Mouse (Mus musculus): ENCODE results near the gene Arhgdib. TPM values are rescaled to one million over a fixed set of nuclear protein-coding genes. Genes with fewer than 3 reads are reported as not detected.
A peak's percentile ranks its signal among the peaks of the same experiment; 100 is the strongest.
"Not testable (repeated sequence)": the region's sequence is repeated elsewhere in the genome, so short reads cannot be mapped to it uniquely, and the experiment has no call there.

The Arhgdib gene
- total RNA-seq (2021) = 10 to 100 TPM; 36.9 to 45.4 TPM
- long read RNA-seq, experiment 1, transcript Arhgdib-201 (6 exons, 1,193 nt) = major isoform, 27 of 44 reads
- long read RNA-seq, experiment 1, transcript Arhgdib-203 (6 exons, 1,153 nt) = minor isoform, 10 of 44 reads
- long read RNA-seq, experiment 1, partial matches to known transcripts = 1 of 44 reads
- long read RNA-seq, experiment 1, other reads (novel, unspliced or antisense) = 4 of 44 reads
- long read RNA-seq, experiment 2, transcript Arhgdib-203 (6 exons, 1,153 nt) = minor isoform, 6 of 31 reads
- long read RNA-seq, experiment 2, transcript Arhgdib-201 (6 exons, 1,193 nt) = major isoform, 18 of 31 reads
- long read RNA-seq, experiment 2, partial matches to known transcripts = 0 of 31 reads
- long read RNA-seq, experiment 2, other reads (novel, unspliced or antisense) = 5 of 31 reads

DNA sequence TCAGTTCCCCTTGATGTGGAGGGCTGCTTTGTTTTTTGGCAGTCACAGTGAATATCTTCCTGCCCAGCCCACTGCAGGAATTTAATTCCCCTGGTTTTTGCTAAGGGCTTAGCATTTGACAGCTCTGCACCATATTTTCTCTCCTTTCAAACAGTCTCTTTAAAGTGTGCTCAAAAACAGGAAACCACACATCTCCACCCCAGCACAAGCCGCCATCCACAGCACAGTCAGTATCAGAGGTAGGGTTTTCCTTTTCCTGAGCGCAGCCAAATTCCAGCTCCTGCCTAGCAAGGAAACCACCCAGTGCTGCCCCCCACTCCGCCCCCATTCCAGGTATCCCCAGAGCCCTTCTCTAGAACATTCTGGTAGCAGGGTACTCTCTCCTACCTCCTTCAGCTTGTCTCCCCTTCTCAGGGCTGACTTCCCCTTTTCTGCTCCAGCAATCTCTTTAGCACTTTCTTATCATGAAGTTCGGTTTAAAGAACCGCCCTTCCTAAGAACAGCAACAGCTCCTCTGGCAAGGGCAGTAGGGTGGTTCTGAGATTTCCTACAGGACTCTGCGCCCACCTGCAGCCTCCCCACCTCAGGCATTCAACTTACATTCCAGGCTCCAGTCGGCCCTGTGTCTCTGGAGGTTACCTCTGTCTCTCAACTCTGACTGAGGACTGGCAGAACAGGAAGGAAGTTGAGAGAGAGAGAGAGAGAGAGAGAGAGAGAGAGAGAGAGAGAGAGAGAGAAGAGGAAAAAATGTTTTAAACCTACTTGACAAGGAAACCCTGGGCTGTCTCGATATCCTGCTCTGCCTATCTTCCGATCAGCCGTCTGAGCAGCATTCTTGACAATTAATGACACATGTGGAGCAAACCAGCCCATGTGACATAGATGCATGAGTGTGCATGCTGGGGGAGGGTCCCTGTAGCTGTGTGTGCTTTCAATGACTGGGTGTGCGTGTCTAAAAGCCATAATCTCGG is at the start of gene Arhgdib:
Gene Arhgdib, minus strand, starts transcription at position 849 of the 971 bp plus-strand sequence.
- intact Hi-C loops (cut with DNase I) = no loop called here
- DNase-seq = peak; percentile 30 to 37

- no peak for DNase-seq
- intact Hi-C loops (cut with DNase I) = no loop called here
Measured at GRCm38 (mm10) chr6:136990557-136990956, 48.9 kb upstream of the Arhgdib start.

- DNase-seq = peak in 1 of 2 experiments; percentile 36
- intact Hi-C loops (cut with DNase I) = no loop called here
Measured at GRCm38 (mm10) chr6:136989824-136990497, 48.3 kb upstream of the Arhgdib start.

GRCm38 (mm10) chr6:136988536-136989060 is 46.9 kb upstream of the Arhgdib start:
- DNase-seq = no peak
- intact Hi-C loops (cut with DNase I) = no loop called here

DNA sequence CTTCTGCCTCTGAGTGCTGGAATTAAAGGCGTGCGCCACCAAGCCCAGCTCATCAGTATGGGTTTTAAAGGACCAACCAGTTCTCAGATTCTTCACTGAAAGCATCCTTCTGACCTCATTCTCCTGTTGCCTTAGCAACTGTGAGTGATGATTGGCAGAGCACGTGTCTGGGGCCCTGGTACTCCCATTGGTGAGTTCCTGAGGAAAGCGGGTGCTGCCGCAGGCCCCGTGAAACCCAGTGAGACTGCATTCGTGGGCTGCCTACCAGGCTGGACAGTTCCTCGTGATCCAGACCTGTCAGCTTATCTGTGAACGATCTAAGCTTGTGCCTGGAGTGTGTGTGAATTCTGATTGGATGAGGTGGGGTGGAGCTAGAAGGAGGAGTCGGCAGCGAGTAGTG is 45.0 kb upstream of the Arhgdib start:
- intact Hi-C loops (cut with DNase I) = no loop called here
- DNase-seq = no peak

GRCm38 (mm10) chr6:136986019-136986418 is 44.3 kb upstream of the Arhgdib start:
- intact Hi-C loops (cut with DNase I) = no loop called here

DNA sequence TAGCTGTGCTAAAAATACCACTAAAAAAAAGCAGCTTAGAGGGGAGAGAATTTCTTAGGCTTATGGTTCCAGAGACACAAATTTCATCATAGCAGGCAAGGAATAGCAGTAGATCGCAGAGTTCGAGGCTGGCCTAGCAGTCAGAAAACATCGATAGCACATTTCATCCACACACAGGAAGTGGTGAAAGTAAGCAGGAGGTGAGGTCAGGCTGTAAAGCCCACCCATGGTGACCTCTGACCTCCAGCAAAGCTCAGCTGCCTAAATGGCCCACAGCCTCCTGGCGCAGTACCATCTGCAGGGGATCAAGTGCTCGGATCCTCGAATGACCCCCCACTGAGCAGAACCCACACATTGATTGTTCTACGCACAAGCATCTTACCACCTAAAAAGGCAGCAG is 41.5 kb upstream of the Arhgdib start:
- intact Hi-C loops (cut with DNase I) = loop anchor here (5.0 kb wide), 2 partner anchors 121 to 361 kb away; no protein-coding TSS in a partner anchor
- no peak for DNase-seq

More at GRCm38 (mm10) chr6:136986019-136986418, 44.3 kb upstream of the Arhgdib start:
- no peak for DNase-seq

DNA sequence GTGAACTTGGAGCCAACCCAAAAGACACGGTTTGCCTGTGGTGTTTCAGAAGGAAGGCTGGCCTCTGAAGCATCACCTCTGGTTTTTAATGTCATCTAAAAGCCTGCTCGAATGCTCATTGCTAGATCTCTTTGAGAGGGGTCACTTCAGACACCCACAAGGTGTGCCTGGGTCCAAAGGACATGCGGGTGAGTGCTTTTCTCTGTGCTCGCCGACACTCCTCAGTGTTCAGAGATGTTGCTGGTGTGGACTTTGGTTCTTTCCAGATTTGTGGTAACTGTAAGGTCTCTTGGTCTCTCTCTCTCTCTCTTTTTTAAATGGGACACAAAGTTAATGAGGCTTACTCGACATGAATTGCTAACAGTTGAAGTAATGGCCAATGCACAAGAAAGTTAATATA is 40.9 kb upstream of the Arhgdib start:
- DNase-seq = no peak
- intact Hi-C loops (cut with DNase I) = loop anchor here (5.0 kb wide), 2 partner anchors 120 to 360 kb away; no protein-coding TSS in a partner anchor

DNA sequence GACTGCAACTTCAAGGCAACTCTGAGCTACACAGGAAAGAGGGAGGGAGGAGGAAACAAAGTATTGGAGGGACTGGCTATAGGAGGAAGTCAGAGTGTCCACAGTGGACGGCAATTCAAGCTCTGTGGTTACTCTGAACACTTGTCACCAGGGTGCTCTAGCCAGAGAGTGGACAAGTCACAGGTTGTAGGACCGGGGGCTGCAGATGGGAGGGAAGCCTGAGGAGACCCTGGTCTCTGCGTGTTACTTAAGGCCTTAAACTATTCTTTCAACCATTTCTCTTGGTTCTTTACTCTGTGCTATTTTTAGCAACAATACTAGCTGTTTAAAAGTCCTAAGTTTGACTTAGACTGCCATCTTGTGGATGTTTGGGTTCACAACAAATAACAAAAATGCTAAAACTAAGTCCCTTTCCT is 38.6 kb upstream of the Arhgdib start:
- no peak for DNase-seq
- intact Hi-C loops (cut with DNase I) = loop anchor here (5.0 kb wide), 2 partner anchors 118 to 358 kb away; no protein-coding TSS in a partner anchor

DNA sequence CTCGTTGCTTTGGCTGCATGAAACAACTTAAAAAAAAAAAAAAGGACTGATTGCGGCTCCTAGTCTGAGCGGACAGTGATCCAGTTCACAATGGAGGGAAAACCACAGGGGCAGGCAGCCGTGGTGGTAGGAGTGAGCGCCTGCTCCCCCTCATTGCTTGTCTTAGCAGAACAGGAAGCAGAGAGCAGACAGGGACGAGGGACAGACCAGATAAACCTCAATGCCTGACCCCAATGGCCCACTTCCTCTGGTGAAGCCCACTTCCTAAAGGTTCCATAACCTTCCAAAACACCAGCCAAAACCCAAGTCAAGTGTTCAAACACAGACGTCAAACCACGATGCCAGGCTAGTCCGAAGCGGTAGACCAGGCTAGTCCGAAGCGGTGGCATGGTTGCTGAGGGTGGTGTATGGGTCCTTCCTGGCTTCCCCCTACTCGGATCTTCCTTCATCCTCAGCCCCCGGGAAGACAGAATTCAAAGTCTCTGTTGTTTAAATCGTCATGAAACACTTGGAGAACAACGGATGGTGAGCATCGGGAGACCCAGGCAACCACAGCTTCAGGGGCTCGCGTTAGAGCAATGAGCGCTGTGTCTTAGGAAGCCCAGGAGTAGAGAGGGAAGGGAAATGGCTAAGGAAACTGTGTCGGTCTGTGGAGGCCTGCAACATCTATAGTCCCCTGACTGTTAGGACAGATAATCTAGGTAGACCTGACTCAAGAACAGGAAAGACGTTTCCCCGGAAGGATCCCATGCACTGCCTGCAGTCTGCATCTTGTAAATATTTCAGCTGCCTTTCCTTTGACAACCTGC is 37.8 kb upstream of the Arhgdib start:
- intact Hi-C loops (cut with DNase I) = loop anchor here (5.0 kb wide), 2 partner anchors 117 to 357 kb away; no protein-coding TSS in a partner anchor
- no peak for DNase-seq

GRCm38 (mm10) chr6:136968877-136969276 is 27.2 kb upstream of the Arhgdib start:
- intact Hi-C loops (cut with DNase I) = loop anchor here (5.0 kb wide), 2 partner anchors 47 to 107 kb away; partner anchors contain the start of genes Erp27 and Pde6h
- DNase-seq = not testable (repeated sequence)

GRCm38 (mm10) chr6:136967466-136967865 is 25.8 kb upstream of the Arhgdib start:
- intact Hi-C loops (cut with DNase I) = loop anchor here (5.0 kb wide), 2 partner anchors 45 to 105 kb away; partner anchors contain the start of genes Erp27 and Pde6h
- no peak for DNase-seq

DNA sequence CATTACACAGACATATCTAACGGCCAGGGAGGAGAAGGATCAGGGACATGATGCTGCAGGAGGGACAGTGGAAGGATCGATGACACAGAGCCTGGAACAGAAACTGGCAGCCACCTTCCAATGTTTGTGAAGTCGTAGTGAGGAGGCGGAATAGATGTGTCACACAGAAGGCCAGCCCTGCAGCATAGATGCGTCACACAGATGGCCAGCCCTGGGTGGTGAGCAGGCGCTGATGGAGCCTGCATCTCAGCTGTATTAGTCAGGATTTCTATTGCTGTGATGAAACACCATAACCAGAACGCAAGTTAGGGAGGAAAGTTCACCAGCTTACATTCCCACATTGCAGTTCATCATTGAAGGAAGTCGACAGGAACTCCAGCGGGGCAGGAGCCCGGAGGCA is 24.2 kb upstream of the Arhgdib start:
- intact Hi-C loops (cut with DNase I) = loop anchor here (5.0 kb wide), 2 partner anchors 44 to 104 kb away; partner anchors contain the start of genes Erp27 and Pde6h
- DNase-seq = no peak

DNA sequence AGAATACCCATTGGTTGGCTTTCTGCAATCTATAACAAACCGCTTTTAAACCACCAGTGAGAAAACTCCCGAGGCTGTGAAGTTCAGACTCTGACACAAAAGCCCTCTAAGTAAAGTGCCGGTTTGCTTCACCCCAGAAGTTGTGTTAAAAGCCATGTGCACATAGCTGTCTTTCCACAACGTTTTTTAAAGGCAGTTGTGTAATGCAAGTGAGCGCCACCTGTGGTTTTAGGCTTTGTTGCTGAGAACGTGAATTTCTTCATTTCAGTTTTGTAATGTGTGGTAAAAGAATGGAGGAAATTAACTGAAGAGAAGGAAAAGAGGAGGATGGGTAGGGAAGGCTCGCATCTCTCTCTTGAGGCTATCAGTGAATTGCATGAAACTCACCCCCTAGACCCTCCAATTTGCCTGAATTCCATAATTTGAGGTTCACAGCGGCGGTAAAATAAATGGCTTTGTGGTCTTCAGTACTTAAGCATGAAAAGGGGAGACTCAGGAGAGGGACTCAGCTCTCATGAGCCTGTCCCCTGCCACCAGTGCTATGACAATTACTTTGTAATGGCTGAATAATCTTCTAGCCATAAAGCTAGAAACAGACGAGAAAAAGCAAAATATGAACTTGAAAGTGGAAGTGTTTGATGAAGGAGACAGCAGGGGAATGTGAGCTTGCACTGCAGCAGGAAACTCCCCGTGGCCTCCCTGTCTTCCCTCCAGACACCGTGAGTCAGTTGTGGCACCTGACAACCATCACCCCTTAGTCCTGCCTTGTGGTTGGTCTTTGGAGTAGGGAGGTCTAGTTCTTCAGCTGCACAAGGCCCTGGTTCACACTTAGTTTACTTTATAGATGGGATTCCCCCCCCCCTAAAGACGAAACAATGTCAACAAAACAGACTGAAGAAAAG is 23.2 kb upstream of the Arhgdib start:
- intact Hi-C loops (cut with DNase I) = loop anchor here (5.0 kb wide), 2 partner anchors 43 to 103 kb away; partner anchors contain the start of genes Erp27 and Pde6h

DNA sequence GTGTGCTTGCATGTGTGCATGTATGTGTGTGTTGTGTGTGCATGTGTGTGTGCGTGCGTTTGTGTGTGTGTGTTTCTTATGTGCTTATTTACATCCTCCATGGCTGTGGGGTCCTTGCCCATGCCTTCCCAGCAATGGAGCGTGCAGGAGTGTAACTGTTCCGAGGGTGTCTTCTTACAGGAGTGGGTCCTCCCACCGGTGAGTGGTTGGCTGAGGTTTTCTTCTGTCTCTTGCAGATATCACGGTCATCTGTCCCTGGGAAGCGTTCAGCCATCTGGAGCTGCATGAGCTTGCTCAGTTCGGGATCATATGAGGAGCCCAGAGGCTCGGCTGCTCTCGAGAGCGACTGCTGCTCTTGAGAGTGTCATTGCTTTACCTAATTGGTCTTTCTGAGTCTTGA is 21.3 kb upstream of the Arhgdib start:
- intact Hi-C loops (cut with DNase I) = no loop called here
- no peak for DNase-seq

More for the DNA sequence above, 23.2 kb upstream of the Arhgdib start:
- no peak for DNase-seq

GRCm38 (mm10) chr6:136959131-136959530 is 17.4 kb upstream of the Arhgdib start:
- intact Hi-C loops (cut with DNase I) = no loop called here
- DNase-seq = no peak

GRCm38 (mm10) chr6:136957062-136957461 is 15.4 kb upstream of the Arhgdib start:
- intact Hi-C loops (cut with DNase I) = no loop called here
- DNase-seq = no peak

- DNase-seq = no peak
- intact Hi-C loops (cut with DNase I) = no loop called here
Measured at GRCm38 (mm10) chr6:136955240-136955639, 13.5 kb upstream of the Arhgdib start.

All from heart, postnatal 14 days (tissue).